Mouse (Mus musculus) forebrain, embryonic 15.5 days (tissue): ENCODE measurements at regions not wholly inside any gene's neighbourhood (a gene's known extent, or its start where the extent isn't known, plus 50 kb on each side); places are given as distances from the start of the nearest gene placed in this dataset. TPM values are rescaled to one million over a fixed set of nuclear protein-coding genes. Genes with fewer than 3 reads are reported as not detected.

Experiments
- ATAC-seq: fragments of 200-750 bp; cut with Nextera tagmentation; replicated peaks from 2 replicates; pipeline ENCODE4 v1.8.0; 2017; ENCODE audit warnings: mild to moderate bottlenecking, moderate TSS enrichment, moderate library complexity
- H3K27ac ChIP-seq: fragments of 300-500 bp; sonication (generic); replicated peaks from 2 replicates; pipeline ENCODE4 v1.5.1; 2015; ENCODE audit warnings: mild to moderate bottlenecking, inconsistent platforms
- H3K27me3 ChIP-seq: fragments of 300-500 bp; sonication (generic); 2 replicates; pipeline ENCODE4 v1.6.1; 2015; ENCODE audit warnings: inconsistent platforms
- H3K36me3 ChIP-seq: fragments of 300-500 bp; sonication (generic); 2 replicates; pipeline ENCODE4 v1.6.1; 2015; ENCODE audit warnings: mild to moderate bottlenecking, inconsistent platforms
- H3K4me1 ChIP-seq: fragments of 300-500 bp; sonication (generic); 2 replicates; pipeline ENCODE4 v1.6.1; 2015; ENCODE audit warnings: inconsistent platforms
- H3K4me2 ChIP-seq: fragments of 300-500 bp; sonication (generic); replicated peaks from 2 replicates; pipeline ENCODE4 v1.6.1; 2015; ENCODE audit warnings: mild to moderate bottlenecking, inconsistent platforms
- H3K4me3 ChIP-seq: fragments of 300-500 bp; sonication (generic); 2 replicates; pipeline ENCODE4 v1.5.1; 2015; ENCODE audit warnings: mild to moderate bottlenecking, inconsistent platforms
- H3K9ac ChIP-seq: fragments of 300-500 bp; sonication (generic); replicated peaks from 2 replicates; pipeline ENCODE4 v1.6.1; 2015; ENCODE audit warnings: mild to moderate bottlenecking, inconsistent platforms
- H3K9me3 ChIP-seq: fragments of 300-500 bp; sonication (generic); 2 replicates; pipeline ENCODE4 v1.6.1; 2016; ENCODE audit warnings: inconsistent platforms
- WGBS: fragments of 180-500 bp; shearing (Covaris S2); methylation state at CpG from one replicate; pipeline ENCODE4 v1.1.7; 2015; ENCODE audit warnings: mixed read lengths; 5-methylcytosine and 5-hydroxymethylcytosine counted together
- microRNA-seq: library from miRNA; unstranded; fragments of <30 nt; microRNA quantifications from one replicate; pipeline ENCODE4, GENCODE M21; 2016

DNA sequence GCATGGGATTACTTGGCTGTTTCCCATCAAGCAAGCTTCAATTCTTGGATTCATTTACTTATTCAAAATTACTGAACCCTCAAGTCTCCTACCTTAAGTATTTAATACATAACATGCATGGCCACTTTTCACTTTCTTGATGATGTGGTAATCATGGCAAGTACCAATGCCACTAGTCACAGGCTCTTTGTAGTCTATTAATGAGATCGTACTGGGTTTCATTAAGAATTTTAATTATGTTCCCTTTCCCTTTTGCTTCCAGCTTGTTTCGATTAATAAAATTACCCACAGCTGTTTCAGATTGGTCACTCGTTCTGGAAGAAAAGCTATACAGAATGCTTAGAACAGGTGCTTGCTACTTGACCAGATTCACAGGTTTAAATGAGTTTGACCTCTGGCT lies 238.6 kb downstream of the Nr4a2 start:
- no peak overlapping the region for H3K4me3 ChIP-seq
- no peaks in the 10 kb centered on the region for H3K36me3 ChIP-seq
- H3K27me3 ChIP-seq = no peaks in the 10 kb centered on the region
- H3K4me2 ChIP-seq = no peak overlapping the region
- H3K4me1 ChIP-seq = no peaks in the 10 kb centered on the region
- H3K9ac ChIP-seq = no peak overlapping the region
- H3K9me3 ChIP-seq = no peaks in the 10 kb centered on the region
- ATAC-seq = no peak
- WGBS = 19% methylated on average over 3 of the region's 3 CpGs
- H3K27ac ChIP-seq = no peak overlapping the region

- no peaks in the 10 kb centered on the region for H3K36me3 ChIP-seq
- H3K4me3 ChIP-seq = no peak overlapping the region
- no peaks in the 10 kb centered on the region for H3K27me3 ChIP-seq
- no peaks in the 10 kb centered on the region for H3K4me1 ChIP-seq
- no peak overlapping the region for H3K27ac ChIP-seq
- ATAC-seq = no peak
- WGBS = 77% methylated on average over 2 of the region's 2 CpGs
- no peaks in the 10 kb centered on the region for H3K9me3 ChIP-seq
- H3K4me2 ChIP-seq = no peak overlapping the region
- H3K9ac ChIP-seq = no peak overlapping the region
Observed at GRCm38 (mm10) chr2:56860776-56861175, 263.0 kb downstream of the Nr4a2 start.

DNA sequence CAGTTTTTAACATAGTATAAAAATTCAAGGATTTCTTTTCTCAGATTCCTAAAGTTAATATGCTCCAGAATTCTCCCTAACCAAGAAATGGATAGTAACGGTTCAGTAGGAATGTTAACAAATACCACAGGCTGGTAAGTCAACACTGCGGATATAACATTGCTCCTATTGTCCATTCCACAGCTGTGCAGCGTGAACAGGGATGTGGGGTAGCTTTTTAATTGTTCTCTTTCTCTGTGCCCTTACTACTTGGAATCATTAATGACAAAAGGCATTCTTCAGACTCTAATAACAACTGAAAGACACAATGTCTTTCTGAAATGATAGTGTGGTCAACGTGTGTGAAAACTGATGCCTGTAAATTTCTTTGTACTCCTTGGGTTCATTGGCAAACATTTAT lies 303.3 kb downstream of the Nr4a2 start:
- Histone ChIP-seq H3K27ac (no peak overlapping the region), H3K9me3 (no peaks in the 10 kb centered on the region), H3K27me3 (no peaks in the 10 kb centered on the region), H3K4me3 (no peak overlapping the region), H3K36me3 (no peaks in the 10 kb centered on the region), H3K4me1 (no peaks in the 10 kb centered on the region), H3K4me2 (no peak overlapping the region), H3K9ac (no peak overlapping the region)
- ATAC-seq = no peak
- WGBS = 40% methylated on average over 4 of the region's 4 CpGs

DNA sequence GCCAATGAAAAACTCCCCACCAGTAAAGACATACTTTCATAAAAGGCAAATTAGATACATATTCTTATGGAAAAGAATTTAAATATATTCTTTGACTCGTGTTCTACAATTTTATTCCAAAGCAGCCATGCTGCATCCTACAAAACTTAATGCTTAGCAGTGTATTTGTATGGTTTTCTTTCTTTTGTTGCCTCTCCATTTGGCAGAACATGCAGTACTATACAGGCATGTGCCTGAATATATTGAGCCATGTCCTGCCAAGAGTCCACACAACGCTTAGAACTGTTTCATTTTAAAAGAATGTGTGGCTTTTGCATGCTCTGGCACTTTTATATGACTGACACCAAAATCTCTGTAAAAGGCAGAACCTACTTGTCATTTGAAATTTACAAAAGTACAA lies 339.0 kb downstream of the Nr4a2 start:
- H3K27me3 ChIP-seq = no peaks in the 10 kb centered on the region
- no peaks in the 10 kb centered on the region for H3K36me3 ChIP-seq
- H3K9me3 ChIP-seq = no peaks in the 10 kb centered on the region
- H3K9ac ChIP-seq = no peak overlapping the region
- no peak overlapping the region for H3K4me2 ChIP-seq
- no peak overlapping the region for H3K27ac ChIP-seq
- no peak for ATAC-seq
- WGBS = 77% methylated on average over 2 of the region's 2 CpGs
- no peaks in the 10 kb centered on the region for H3K4me1 ChIP-seq
- H3K4me3 ChIP-seq = no peak overlapping the region

Small RNAs in the stretch of these regions (microRNA-seq; reads per million reads assigned to microRNA genes)
- gene Mir195b = not detected
